Mouse (Mus musculus) testis, adult 2 months (tissue): Measurements from ENCODE around the gene Abca2.
A peak's percentile ranks its signal among the peaks of the same experiment; 100 is the strongest.

Experiments used
- CTCF ChIP-seq: fragments of 200-500 bp; IDR thresholded peaks from 2 replicates; pipeline ENCODE4 v1.5.1; 2012; ENCODE audit warnings: low read depth, mild to moderate bottlenecking, inconsistent platforms, low read length, moderate library complexity; ENCODE audit not compliant: control insufficient read depth, insufficient read depth, insufficient replicate concordance
- POLR2A ChIP-seq: fragments of 200-500 bp; IDR thresholded peaks from 2 replicates; pipeline ENCODE4 v1.6.1; 2012; ENCODE audit warnings: low read depth, mild to moderate bottlenecking, inconsistent platforms, low read length, moderate library complexity; ENCODE audit not compliant: control insufficient read depth

DNA sequence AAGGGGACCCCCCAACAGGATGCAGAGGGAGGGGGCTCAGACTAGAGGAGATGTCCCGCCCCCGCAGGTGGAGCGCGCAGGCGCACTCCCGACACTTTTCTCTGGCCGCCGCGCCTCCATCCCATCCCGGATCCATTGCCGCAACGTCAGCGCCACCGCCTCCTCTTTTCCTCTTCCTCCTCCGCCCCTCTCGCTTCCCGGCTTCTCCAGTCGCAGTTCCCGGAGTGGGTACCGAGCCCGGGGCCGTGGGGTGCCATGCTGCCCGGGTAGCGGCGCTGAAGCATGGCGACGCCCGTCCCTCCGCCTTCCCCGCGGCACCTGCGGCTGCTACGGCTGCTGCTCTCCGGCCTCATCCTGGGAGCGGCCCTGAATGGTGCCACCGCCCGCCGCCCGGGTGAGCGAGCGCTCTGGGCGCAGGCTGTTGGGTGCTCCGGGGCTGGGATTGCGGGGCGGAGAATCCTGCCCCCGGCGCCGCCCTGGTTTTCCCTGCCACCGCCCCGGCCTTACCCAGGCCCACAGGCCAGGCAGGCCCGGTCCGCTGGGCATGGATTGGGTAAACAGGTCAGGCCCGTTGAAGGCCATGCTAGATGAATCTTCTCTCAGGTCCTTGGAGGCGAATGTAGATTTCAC is 25.4 kb upstream of the Abca2 start:
- no peak for TF ChIP-seq CTCF
- TF ChIP-seq POLR2A = peak; percentile 46
